Mouse (Mus musculus): ENCODE measurements around the gene Xxylt1. TPM values are rescaled to one million over a fixed set of nuclear protein-coding genes. Genes with fewer than 3 reads are reported as not detected.

Xxylt1 gene
- polyA plus RNA-seq, 1 experiment = 12.5 TPM

DNA sequence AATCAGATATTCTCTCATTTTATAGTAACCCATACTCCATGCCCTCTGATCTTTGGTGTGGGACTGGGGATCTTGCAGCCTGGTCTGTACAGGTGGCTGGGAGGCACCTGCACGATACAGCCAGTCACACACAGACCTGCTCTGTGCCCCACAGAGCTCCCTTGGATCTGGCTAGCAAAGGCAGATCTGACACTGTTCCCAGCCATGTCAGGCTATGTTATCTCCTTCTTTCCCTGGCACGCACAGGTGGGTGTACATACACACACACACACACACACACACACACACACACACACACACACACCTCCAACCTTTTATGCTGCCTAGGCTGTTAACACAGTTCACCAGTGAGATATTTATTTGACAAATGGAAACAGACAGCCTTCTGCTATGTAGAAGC, 82.5 kb downstream of the Xxylt1 start:
- Histone ChIP-seq H3K4me1 (ENCODE audit: control insufficient read depth, insufficient read depth, low read length) (peaks cover 6% of the 10 kb centered on the region), H3K4me3 (ENCODE audit: insufficient read depth, low read length) (no peak overlapping the region), H3K27ac (ENCODE audit: insufficient read depth, low read depth, low read length) (no peak overlapping the region)
- TF ChIP-seq POLR2A (IDR thresholded peaks at IDR 0.05; ENCODE audit: borderline replicate concordance, low read depth, low read length) = no peak
- no peak for TF ChIP-seq CTCF (IDR thresholded peaks at IDR 0.05; ENCODE audit: low read depth, low read length)

DNA sequence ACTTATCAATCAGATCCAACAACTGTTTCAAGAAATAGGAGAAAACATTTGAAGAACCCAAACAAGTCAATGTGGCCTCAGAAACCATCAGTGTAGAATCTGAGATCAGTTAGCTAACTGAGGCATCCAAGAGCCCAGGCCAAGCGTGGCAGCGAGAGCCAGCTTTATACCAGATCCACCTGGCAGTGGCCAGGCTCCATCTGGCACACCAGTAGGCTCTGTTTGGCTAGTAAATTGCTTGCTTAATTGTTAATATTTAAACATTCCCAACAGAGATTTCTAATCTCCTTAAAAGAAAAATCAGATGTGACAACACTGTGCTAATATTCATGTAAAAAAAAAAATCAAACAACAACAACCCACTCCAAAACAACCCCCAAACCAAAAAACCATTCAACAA, 83.2 kb downstream of the Xxylt1 start:
- Histone ChIP-seq H3K4me3 (ENCODE audit: insufficient read depth, low read length) (no peak overlapping the region), H3K27ac (ENCODE audit: insufficient read depth, low read depth, low read length) (no peak overlapping the region), H3K4me1 (ENCODE audit: control insufficient read depth, insufficient read depth, low read length) (peaks cover 6% of the 10 kb centered on the region)
- TF ChIP-seq CTCF (IDR thresholded peaks at IDR 0.05; ENCODE audit: low read depth, low read length) (no peak), POLR2A (IDR thresholded peaks at IDR 0.05; ENCODE audit: borderline replicate concordance, low read depth, low read length) (no peak)

DNA sequence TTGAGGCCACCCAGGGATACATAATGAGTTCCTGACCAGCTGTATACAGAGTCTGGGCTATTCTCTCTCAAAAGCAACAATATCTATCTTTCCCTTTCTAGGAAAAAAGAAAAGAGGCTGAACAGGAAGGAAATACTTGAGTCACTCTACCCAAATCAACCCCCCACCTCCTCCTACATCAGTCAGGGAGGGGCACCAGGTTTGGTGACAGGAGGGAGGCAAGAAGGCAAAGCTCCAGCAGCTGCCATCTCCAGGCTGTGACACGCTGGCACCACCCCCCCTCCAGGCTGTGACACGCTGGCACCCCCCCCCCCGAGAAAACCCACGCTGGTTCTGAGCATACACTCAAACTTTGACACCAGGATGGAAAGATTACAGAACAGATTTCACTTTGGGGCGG, 85.8 kb downstream of the Xxylt1 start:
- H3K4me1 ChIP-seq (ENCODE audit: control insufficient read depth, insufficient read depth, low read length) = peaks cover 13% of the 10 kb centered on the region
- no peak overlapping the region for H3K4me3 ChIP-seq (ENCODE audit: insufficient read depth, low read length)
- no peak overlapping the region for H3K27ac ChIP-seq (ENCODE audit: insufficient read depth, low read depth, low read length)
- TF ChIP-seq CTCF (IDR thresholded peaks at IDR 0.05; ENCODE audit: low read depth, low read length) (no peak), POLR2A (IDR thresholded peaks at IDR 0.05; ENCODE audit: borderline replicate concordance, low read depth, low read length) (no peak)

DNA sequence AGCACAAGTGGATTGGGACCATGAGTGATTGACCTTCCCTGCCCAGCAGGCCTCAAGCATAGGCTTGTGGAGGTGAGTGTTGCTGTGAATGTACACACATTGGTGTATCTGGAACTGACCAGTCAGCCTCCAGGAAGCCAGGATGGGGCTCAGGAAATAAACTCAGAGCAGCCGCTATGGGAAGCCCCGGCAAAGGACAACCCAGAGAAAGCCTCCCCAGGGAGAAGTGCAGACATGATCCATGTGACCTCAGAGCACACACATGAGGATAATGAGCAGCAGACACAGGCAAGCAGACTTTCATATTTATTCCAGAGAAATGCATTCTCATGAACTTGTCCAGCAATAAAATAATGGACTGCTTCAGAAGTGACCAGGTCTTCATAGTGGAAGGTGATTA, 86.4 kb downstream of the Xxylt1 start:
- Histone ChIP-seq H3K4me3 (ENCODE audit: insufficient read depth, low read length) (no peak overlapping the region), H3K27ac (ENCODE audit: insufficient read depth, low read depth, low read length) (no peak overlapping the region), H3K4me1 (ENCODE audit: control insufficient read depth, insufficient read depth, low read length) (peaks cover 13% of the 10 kb centered on the region)
- TF ChIP-seq POLR2A (IDR thresholded peaks at IDR 0.05; ENCODE audit: borderline replicate concordance, low read depth, low read length) (no peak), CTCF (IDR thresholded peaks at IDR 0.05; ENCODE audit: low read depth, low read length) (no peak)

DNA sequence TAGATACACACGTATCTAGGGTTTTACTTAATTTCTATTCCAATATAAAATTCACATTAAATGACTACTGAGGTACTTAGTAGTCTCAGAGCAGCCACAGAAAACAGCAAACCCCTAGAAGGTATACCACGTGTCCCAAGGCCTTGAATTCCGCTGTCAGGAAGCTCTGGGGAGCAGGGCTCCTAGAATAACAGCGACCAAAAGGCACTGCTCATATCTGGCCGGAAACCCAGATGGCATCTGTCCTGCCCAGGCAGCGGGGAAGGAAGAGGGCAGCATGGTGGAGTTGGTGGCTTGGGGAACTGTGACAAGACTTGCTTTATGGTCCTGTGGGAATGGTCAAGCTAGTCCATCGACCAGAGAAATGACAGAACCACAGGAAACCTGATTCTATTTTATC, 86.9 kb downstream of the Xxylt1 start:
- Histone ChIP-seq H3K4me3 (ENCODE audit: insufficient read depth, low read length) (no peak overlapping the region), H3K4me1 (ENCODE audit: control insufficient read depth, insufficient read depth, low read length) (peaks cover 13% of the 10 kb centered on the region), H3K27ac (ENCODE audit: insufficient read depth, low read depth, low read length) (no peak overlapping the region)
- TF ChIP-seq CTCF (IDR thresholded peaks at IDR 0.05; ENCODE audit: low read depth, low read length) (no peak), POLR2A (IDR thresholded peaks at IDR 0.05; ENCODE audit: borderline replicate concordance, low read depth, low read length) (no peak)

DNA sequence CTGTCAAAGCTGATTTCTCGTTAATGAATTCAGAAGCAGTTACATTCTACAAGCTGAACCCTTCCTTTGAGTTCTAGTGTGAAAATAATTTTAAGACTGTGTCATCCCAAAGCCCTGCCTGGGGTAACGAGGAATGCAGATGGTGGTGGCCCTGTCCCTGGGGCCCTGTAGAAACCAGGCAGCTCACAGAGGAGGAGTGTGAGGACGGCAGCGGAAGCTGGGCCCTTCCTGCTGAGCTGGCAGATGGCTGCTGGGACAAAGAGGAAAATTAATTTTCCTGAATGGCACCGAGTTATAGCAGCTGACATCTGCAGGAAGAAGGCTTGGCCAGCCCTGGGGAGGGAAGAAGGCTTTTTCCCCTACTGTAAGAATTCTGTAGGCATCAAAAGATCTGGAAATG, 88.7 kb downstream of the Xxylt1 start:
- no peak overlapping the region for H3K27ac ChIP-seq (ENCODE audit: insufficient read depth, low read depth, low read length)
- H3K4me3 ChIP-seq (ENCODE audit: insufficient read depth, low read length) = no peak overlapping the region
- TF ChIP-seq POLR2A (IDR thresholded peaks at IDR 0.05; ENCODE audit: borderline replicate concordance, low read depth, low read length) = no peak
- TF ChIP-seq CTCF (IDR thresholded peaks at IDR 0.05; ENCODE audit: low read depth, low read length) = no peak
- peaks cover 13% of the 10 kb centered on the region for H3K4me1 ChIP-seq (ENCODE audit: control insufficient read depth, insufficient read depth, low read length)

DNA sequence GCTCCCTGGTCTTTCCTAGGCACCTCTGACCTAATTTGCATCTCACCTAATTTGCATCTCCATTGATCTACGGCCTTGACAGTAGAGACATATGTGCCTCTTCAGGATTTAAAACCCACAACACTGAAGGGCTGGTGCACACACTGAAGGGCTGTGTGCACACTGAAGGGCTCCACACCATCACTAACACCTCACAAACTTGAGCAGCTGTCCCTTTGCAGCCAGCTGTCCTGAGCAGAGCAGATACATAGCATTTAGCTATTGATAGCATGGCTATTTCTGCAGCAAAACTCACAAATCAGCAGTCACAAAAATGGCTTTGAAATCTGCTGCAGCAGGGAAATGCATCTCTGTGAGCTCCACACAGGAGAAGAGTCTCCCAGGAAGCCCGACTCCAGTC, 90.6 kb downstream of the Xxylt1 start:
- H3K4me1 ChIP-seq (ENCODE audit: control insufficient read depth, insufficient read depth, low read length) = peaks cover 13% of the 10 kb centered on the region
- H3K4me3 ChIP-seq (ENCODE audit: insufficient read depth, low read length) = no peak overlapping the region
- H3K27ac ChIP-seq (ENCODE audit: insufficient read depth, low read depth, low read length) = no peak overlapping the region
- no peak for TF ChIP-seq POLR2A (IDR thresholded peaks at IDR 0.05; ENCODE audit: borderline replicate concordance, low read depth, low read length)
- TF ChIP-seq CTCF (IDR thresholded peaks at IDR 0.05; ENCODE audit: low read depth, low read length) = no peak

DNA sequence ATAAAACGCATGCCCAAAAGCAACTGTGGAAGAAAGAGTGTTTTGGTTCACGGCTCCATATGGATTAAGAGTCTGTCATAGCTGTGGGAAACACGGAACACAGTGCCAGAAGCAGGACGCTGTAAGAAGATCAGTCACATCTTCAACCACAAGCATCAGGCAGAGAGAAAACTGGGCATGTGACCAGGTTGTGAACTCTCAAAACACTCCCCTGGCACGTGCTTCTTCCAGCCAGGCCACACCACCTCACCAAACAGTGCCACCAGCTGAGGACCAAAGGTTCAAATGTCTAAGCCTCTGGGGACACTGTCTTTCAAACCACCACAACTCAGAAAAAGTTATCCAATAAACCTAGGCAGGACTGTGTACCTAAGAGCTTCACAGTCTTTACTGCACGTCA, 93.0 kb downstream of the Xxylt1 start:
- H3K27ac ChIP-seq (ENCODE audit: insufficient read depth, low read depth, low read length) = no peak overlapping the region
- peaks cover 20% of the 10 kb centered on the region for H3K4me1 ChIP-seq (ENCODE audit: control insufficient read depth, insufficient read depth, low read length)
- H3K4me3 ChIP-seq (ENCODE audit: insufficient read depth, low read length) = no peak overlapping the region
- no peak for TF ChIP-seq CTCF (IDR thresholded peaks at IDR 0.05; ENCODE audit: low read depth, low read length)
- no peak for TF ChIP-seq POLR2A (IDR thresholded peaks at IDR 0.05; ENCODE audit: borderline replicate concordance, low read depth, low read length)

DNA sequence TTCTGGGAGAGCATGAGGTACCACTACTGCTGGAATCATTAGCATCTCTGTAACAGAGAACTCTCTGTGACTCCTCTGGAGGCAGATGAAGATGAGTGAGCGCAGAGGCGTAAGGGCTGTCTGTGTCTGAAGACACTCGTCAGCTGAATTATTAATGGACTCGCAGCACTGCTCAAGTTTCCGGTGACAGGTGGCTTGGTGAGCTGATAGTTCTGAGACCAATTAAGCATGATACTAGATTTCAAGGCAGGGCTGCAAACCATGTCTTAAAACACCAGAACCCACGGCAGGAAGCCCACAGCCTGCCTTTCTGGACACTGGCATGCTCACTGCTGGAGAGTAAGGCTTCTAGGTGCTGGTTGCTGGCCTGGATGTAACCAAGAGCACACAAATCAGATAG, 93.5 kb downstream of the Xxylt1 start:
- H3K4me1 ChIP-seq (ENCODE audit: control insufficient read depth, insufficient read depth, low read length) = peaks cover 21% of the 10 kb centered on the region

DNA sequence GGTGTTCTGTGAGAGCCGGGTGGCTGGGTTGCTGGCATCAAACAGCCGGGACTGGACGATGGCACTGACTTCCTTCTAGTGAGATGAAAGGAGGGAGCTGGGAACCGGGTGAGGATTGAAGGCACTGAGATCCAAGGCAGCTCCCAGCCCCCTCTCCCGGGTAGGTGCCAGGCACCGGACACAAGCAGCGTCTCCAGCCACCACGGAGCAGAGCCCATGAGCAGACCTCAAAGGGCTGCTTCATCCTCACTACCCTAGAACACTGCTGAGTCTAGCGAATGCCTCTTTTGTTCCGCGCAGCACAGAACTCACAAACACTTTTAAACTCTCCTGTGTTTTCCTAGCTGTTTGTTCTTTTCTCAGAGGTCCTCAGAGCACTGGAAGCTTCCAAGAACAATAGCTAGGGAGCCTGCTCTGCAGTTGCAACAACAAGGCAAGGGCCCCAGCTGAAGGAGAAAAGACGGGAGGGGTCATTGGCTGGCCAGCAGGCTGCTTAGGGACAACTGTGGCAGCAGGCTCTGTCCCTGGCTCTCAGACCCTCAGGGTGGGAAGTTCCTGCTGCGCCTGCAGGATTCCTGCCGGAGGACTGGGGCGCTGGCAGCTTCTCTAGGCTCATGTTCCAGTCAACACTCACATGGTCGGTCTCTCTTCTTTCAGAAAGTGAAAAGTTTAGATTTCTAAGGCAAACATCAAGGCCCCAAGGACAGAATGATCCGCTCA, 96.2 kb downstream of the Xxylt1 start:
- TF ChIP-seq CTCF (IDR thresholded peaks at IDR 0.05; ENCODE audit: low read depth, low read length) = no peak
- TF ChIP-seq POLR2A (IDR thresholded peaks at IDR 0.05; ENCODE audit: borderline replicate concordance, low read depth, low read length) = no peak
- H3K4me1 ChIP-seq (ENCODE audit: control insufficient read depth, insufficient read depth, low read length) = peaks cover 15% of the 10 kb centered on the region
- H3K4me3 ChIP-seq (ENCODE audit: insufficient read depth, low read length) = no peak overlapping the region
- no peak overlapping the region for H3K27ac ChIP-seq (ENCODE audit: insufficient read depth, low read depth, low read length)

More for the DNA sequence above, 93.5 kb downstream of the Xxylt1 start:
- Histone ChIP-seq H3K4me3 (ENCODE audit: insufficient read depth, low read length) (no peak overlapping the region), H3K27ac (ENCODE audit: insufficient read depth, low read depth, low read length) (no peak overlapping the region)
- TF ChIP-seq CTCF (IDR thresholded peaks at IDR 0.05; ENCODE audit: low read depth, low read length) = no peak
- no peak for TF ChIP-seq POLR2A (IDR thresholded peaks at IDR 0.05; ENCODE audit: borderline replicate concordance, low read depth, low read length)
